Mouse (Mus musculus) left cerebral cortex, postnatal 4 days (tissue): ENCODE measurements around the gene Orc2. TPM values are rescaled to one million over a fixed set of nuclear protein-coding genes. Genes with fewer than 3 reads are reported as not detected.

Experiments used
- DNase-seq: peaks from one replicate; pipeline ENCODE4 v3.0.0-alpha.2; 2022
- intact Hi-C: fragments of 180-260 bp; cut with DNase I; formaldehyde crosslinking; loops from one replicate; pipeline ENCODE4 v1.15.1; 2025
- total RNA-seq, 2 experiments: library from RNA; stranded (reverse); gene quantifications; 2 replicates each; pipeline ENCODE4 v1.2.3; 2021

Gene Orc2
- total RNA-seq, 2 experiments from 2014 or later = 20.9 to 23.7 TPM

DNA sequence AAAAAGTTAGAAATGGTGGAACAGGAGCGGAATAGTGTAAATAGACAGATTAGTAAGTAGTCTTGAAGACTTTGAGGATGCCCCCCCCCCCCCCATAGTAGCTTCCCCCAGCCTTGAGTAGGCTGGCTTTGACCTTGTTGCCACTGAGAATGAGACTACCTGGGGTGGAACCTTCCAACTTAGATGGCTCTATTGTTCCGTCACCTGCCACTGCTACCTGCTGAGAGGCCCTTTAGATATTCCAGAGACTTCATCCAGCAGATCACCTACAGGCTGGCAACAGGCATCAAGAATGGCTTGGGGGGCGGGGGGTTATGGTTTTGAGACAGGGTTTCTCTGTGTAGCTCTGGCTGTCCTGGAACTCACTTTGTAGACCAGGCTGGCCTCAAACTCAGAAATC is 80.4 kb downstream of the Orc2 start:
- no peak for DNase-seq
- intact Hi-C loops = no loop called here

DNA sequence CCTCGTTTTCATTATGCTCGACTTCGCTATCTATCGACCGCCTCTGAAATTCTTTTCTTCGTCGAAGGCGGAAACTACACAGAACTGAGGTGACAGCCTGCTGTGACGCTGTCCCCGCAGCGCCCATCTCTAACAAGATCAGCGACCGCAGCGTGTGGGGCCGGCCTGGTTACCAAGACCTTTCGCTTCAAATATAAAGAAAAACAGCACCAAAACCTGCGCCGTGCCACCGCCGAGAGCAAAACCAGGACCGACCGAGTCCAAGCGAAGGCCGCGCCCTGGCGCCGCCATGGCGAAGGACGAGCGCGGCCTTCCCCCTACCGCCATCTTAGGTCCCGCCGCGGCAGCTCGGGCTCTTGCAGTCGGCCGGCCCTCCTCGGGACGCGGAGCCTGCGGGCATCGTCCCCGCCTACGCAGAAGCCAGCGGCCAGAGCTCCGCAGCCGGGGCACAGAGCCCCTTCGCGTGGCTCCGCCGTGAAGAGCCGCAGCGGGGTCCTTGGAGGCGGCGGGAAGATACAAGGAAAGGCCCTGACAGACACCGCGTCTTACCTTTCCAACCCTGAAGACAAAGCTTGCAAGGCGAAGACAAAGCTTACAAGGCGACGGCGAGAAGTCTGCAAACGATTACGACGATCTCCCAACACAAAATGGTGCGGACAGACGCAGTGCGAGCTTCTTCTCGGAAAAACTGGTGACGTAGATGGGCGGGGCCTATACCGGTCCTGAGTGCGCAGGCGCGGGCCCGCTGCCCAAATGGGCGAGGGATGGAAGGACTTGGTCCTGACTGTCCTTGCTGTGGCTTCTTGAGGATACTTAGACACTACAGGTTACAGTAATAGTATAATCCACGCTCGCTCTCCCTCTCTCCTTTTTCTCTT is 81.3 kb downstream of the Orc2 start, which contains the start of gene Clk1:
Clk1 (minus strand) TSS at position 696 of the 878 bp plus-strand sequence.
- DNase-seq = peak; percentile 97
- intact Hi-C loops = no loop called here

DNA sequence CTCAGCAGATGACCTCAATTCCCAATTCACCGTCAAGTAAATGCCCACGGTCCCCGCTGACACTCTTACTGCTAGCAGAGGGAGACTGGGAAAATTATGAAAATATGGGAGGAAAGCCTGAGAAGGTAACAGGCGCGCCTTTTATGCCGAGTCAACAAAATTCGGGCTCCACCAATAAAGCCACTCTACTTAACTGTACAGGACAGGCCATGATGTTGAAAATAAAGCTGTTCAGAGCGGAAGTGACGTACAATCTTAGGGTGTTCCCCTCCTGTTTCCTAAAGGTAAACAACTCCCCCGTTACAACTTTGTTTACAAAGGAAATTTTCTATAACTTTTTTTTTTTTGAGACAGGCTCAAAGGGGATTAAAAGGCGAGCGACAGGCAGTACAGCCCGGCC is 82.0 kb downstream of the Orc2 start:
- intact Hi-C loops = no loop called here
- no peak for DNase-seq

DNA sequence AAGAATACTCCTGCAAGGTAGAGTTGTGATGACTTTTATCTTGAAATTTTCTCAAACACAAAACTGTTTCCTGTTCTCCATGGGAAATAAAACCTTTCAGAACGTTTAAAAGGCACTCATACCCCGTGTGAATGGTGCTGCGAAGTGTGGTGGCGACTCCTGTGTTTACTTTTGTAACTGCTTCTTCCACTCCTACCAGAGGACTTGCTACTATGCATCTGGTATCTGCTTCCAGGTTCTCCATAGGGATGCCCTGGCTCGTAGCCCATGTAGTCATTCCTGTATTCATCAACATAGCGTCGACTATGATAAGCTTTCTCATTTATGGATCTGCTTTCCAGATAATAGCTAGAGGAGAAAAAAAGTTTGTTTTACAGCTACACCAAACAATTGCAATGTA is 83.9 kb downstream of the Orc2 start:
- DNase-seq = peak; percentile 37
- intact Hi-C loops = no loop called here

DNA sequence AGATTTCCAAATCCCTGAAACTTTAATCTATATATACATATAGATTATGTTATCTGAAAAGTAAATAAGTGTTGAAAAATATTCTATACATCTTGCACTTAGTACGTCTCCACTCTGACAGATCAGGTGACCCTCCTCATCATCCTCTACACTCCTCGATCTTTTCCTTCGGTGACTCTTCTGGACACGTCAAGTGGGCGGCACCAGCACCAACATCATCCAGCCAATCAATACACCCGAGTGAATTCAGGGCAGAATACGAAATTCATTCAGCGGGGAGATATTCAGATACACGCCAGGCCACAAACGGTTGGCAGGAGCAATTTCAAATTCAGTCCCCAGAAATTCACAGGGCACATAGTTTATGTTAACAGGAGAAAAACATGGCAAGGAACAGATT is 84.9 kb downstream of the Orc2 start:
- intact Hi-C loops = no loop called here
- DNase-seq = no peak

DNA sequence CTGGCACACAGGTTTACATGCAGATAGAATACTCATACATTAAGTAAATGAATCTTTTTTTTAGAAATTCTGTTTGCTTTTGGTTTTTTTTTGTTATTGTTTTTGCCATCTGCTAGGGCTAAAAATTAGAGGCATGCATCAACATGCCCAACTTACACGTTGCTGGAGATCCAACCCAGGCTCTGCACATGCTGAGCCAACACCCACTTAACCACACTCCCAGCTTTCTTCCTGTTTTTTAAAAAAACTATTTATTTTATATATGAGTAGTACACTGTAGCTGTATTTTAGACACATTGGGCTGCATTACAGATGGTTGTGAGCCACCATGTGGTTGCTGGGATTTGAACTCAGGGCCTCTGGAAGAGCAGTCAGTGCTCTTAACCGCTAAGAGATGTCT is 88.9 kb downstream of the Orc2 start:
- intact Hi-C loops = no loop called here
- DNase-seq = no peak

DNA sequence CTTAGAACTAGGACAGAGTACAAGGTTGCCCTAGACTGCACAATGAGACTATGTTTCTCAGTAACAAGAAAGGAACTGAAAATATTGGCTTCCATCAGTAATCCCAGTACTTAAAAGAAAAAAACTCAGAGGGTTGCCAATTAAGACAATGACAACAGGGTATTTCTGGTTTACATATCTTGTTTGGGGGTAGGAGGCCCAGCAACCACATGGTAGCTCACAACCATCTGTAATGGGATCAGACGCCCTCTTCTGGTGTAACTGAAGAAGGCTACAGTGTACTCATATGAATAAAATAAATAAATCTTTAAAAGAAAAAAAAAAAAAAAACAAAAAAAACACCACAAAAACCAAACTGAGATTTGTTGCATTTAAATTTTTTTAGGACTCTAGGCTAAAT is 89.5 kb downstream of the Orc2 start:
- intact Hi-C loops = no loop called here

More for the DNA sequence above, 89.5 kb downstream of the Orc2 start:
- no peak for DNase-seq

Other genes with a start within 250 kb of the Orc2 start
- not detected for gene Aox2, start 226.8 kb downstream of the Orc2 start, total RNA-seq
- 100 to 1,000 TPM; 303 to 314 TPM for gene Bzw1, start 112.2 kb downstream of the Orc2 start, total RNA-seq
- 100 to 1,000 TPM; 103 TPM for gene Clk1, start 81.0 kb downstream of the Orc2 start, total RNA-seq
- gene Nif3l1, start 60.0 kb downstream of the Orc2 start, total RNA-seq = 10 to 100 TPM; 27.3 to 32.4 TPM
- 10 to 100 TPM; 38.8 to 39.5 TPM for gene Ppil3, start 59.6 kb downstream of the Orc2 start, total RNA-seq
- 10 to 100 TPM; 32.5 to 35.2 TPM for gene Fam126b, start 81.2 kb upstream of the Orc2 start, total RNA-seq
- gene Ndufb3, start 81.3 kb upstream of the Orc2 start, total RNA-seq = 10 to 100 TPM; 76.6 to 83.9 TPM
- not detected for gene Als2cr12, start 190.9 kb upstream of the Orc2 start, total RNA-seq
- gene Cflar, start 206.4 kb upstream of the Orc2 start, total RNA-seq = 10 to 100 TPM; 25.7 to 38.9 TPM